Mouse (Mus musculus) bone marrow, adult 2 months (tissue): Measurements from ENCODE around the gene Dusp5.

ENCODE experiments used
- CTCF ChIP-seq: fragments of 200-500 bp; IDR thresholded peaks from 2 replicates; pipeline ENCODE4 v1.5.1; 2011; ENCODE audit warnings: low read length, control low read depth; ENCODE audit not compliant: control insufficient read depth, insufficient read depth
- POLR2A ChIP-seq: fragments of 200-500 bp; IDR thresholded peaks from 2 replicates; pipeline ENCODE4 v1.6.1; 2011; ENCODE audit warnings: low read depth, mild to moderate bottlenecking, control low read depth, low read length, borderline replicate concordance; ENCODE audit not compliant: control insufficient read depth

- no peak for TF ChIP-seq POLR2A
- TF ChIP-seq CTCF: no peak
Observed at GRCm38 (mm10) chr19:53574131-53574530, 45.2 kb downstream of the Dusp5 start.
